23 mouse cellular contexts compared by ENCODE assay signal in genomic region chr2:79975947-79976346, GRCm38 (mm10).
"Had no signal": no experiment of that assay in that cellular context is flagged by ENCODE, and none has a peak within 500 bp of the region (broad histone marks: within the 10 kb centered on the region; RNA-seq: fewer than 3 reads in every experiment).

No protein-coding gene starts in this region.

- ATAC-seq: forebrain, postnatal 0 days; hindbrain, postnatal 0 days; intestine, embryonic 16.5 days had no signal

- H3K27me3 ChIP-seq: heart, embryonic 13.5 days; heart, embryonic 15.5 days; hindbrain, embryonic 13.5 days; hindbrain, embryonic 15.5 days; limb, embryonic 13.5 days; limb, embryonic 15.5 days had no signal

- H3K4me2 ChIP-seq: heart, embryonic 11.5 days; heart, embryonic 13.5 days; heart, embryonic 15.5 days; hindbrain, embryonic 13.5 days; hindbrain, embryonic 15.5 days; limb, embryonic 13.5 days; limb, embryonic 15.5 days; liver, embryonic 11.5 days had no signal

- H3K9me3 ChIP-seq: heart, embryonic 13.5 days; heart, embryonic 15.5 days; hindbrain, embryonic 13.5 days; hindbrain, embryonic 15.5 days; limb, embryonic 13.5 days; limb, embryonic 15.5 days had no signal

- H3K4me1 ChIP-seq: hindbrain, embryonic 13.5 days; hindbrain, embryonic 15.5 days; limb, embryonic 13.5 days; limb, embryonic 15.5 days had no signal

- DNase-seq: forebrain, postnatal 0 days; gastrocnemius, postnatal 14 days; gastrocnemius, postnatal 36 days; heart, adult 11 months; heart, adult 2 months; heart, postnatal 14 days; heart, postnatal 36 days; kidney, adult 18-20 months; kidney, postnatal 25 days; layer of hippocampus, adult 9-11 months; layer of hippocampus, postnatal 36 days; left cerebral cortex, postnatal 4 days had no signal

- H3K4me3 ChIP-seq: heart, adult 2 months; heart, embryonic 13.5 days; heart, embryonic 15.5 days; hindbrain, embryonic 13.5 days; hindbrain, embryonic 15.5 days; limb, embryonic 13.5 days; limb, embryonic 15.5 days had no signal

- H3K36me3 ChIP-seq: heart, embryonic 13.5 days; heart, embryonic 15.5 days; hindbrain, embryonic 13.5 days; hindbrain, embryonic 15.5 days; limb, embryonic 13.5 days; limb, embryonic 15.5 days had no signal

- H3K27ac ChIP-seq: heart, embryonic 13.5 days; heart, embryonic 15.5 days; hindbrain, embryonic 13.5 days; hindbrain, embryonic 15.5 days; hindbrain, postnatal 0 days; limb, embryonic 13.5 days; limb, embryonic 15.5 days; liver, embryonic 14.5 days had no signal

- H3K9ac ChIP-seq: forebrain, postnatal 0 days; heart, embryonic 13.5 days; heart, embryonic 15.5 days; hindbrain, embryonic 13.5 days; hindbrain, embryonic 15.5 days; limb, embryonic 13.5 days; limb, embryonic 15.5 days; liver, embryonic 14.5 days had no signal
